Mouse (Mus musculus): Measurements from ENCODE around the gene Sema5a.

Sema5a gene

DNA sequence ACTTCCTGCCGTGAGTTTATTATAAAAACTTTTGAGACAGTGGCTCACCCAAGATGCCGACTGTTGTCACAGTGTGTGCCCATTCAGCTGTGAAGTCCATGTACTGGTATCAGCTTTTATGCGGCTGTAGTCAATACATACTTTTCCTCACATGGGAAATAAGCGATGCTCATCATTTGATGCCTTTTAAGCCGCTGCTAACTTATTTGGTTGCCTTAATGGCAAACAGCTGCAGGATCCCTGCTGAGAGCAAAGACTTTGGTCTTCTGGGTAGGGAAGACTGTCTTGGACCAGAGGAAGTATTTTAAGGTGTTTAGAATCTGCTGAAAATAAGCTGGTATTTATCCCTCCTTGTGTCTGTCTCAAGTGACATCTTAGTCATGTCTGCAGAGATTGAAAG is 2.7 kb downstream of the Sema5a start:
- no peak for DNase-seq (ENCODE audit: low spot score in 2 of 2)

DNA sequence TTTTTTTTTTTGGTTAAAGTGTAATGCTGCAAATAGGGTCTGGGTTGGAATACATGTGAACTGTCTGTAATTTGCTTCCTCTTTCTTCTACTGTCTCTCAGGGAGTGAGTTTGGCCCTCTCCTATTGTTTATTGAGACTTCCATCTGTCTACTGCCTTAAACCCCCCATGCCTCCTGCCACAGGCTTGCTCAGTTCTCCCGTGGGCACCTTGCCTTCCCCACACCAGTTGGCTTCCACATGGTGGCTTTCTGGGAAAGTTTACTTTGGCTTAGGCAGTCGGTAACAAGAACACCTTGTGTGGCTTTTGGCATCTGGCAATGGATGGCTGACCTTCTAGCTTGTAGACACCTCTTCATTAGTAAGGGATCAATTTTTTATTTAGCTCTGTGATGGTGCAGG is 10.2 kb downstream of the Sema5a start:
- no peak for DNase-seq (ENCODE audit: low spot score in 2 of 2)

DNA sequence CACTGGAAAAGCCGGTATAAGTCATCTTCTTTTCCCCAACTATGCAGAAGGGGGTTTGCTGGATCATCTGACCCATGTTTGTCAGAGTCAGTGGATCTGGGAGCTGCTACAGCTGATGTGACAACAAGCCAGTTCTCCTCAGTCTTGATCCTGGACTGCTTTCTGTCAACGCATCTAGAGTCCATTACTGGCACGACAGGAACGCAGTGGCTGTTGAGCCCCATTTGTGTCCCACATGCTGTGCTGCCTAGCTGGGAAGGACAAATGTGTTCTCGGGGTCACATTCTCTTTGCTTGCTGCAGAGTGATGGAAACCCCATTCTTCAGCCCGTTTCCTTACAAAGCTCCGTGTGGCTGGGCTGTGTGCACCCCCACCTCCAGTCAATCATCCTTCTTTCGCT is 12.7 kb downstream of the Sema5a start:
- DNase-seq (ENCODE audit: low spot score in 2 of 2), result no peak

DNA sequence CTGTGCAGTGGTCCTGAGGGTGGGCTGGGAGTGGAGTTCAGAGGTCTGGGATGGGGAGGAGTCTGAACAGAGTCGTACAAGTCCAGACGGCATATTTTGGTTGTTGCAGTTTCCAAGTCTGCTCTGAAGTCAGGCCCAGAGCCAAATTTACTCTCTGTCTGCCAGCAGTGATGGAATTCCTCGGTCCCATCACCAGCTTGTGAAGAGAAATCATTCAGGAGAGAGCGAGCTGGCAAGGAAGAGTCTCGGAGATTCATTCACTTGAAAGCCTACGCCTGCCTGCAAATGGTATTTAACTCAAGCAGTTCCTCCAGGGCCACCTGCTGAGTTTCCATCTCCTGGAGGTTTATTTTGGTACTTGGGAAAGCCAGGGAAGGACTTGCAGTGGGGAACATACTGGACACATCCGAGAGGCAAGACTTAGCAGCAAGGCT is 13.3 kb downstream of the Sema5a start:
- no peak for DNase-seq (ENCODE audit: low spot score in 2 of 2)

DNA sequence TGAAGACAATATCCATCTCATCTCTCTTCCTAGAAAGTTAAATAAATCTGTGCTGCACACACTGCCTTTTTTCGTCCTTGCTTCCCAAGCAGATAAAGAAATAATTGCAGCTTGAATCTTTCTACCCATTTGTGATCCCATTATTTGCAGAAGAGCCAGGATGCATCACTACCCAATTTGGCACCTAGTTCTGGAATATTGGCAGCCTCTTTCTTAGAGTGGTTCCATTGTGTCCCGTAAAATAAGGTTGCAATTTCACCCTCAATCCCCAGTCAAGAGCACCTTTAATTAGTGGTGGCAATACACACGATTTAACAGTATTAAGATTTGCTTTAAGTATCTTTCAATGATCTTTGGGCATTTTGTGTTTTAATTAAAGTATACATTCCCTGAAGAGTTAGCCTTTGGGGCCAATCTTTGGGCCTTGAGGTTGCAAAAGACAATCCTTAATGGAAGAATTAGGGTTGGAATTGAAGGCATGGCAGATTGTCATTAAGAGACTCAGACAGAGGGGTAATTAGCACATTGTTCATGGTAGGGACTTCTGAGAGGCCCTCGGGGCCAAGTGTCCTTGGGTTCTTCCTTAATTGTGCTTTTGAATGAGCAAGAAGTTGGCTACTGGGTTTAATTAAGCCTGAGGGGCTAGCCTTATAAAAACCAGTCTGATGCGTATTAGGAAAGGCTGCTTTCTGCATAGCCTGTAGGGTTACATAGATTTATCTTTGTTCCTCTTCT is 14.9 kb downstream of the Sema5a start:
- DNase-seq (ENCODE audit: low spot score in 2 of 2), result no peak

DNA sequence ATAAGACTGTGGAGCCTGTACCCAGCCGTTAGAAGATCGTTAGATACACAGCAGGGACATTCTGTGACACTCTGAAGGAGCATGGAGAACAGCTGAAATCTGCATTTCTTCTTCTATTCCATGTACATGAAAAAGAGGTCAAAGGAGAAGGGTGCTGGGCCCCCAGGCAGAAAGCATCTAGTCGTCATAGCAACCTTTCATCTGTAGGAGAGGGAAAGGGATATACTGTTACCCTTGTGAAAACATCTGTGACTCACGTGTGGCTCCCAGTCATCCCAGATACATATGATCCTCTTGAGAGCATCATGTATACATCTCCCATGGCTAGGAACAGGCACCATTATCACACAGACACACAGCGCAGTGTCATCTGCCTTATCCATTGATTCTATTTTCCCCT is 16.3 kb downstream of the Sema5a start:
- no peak for DNase-seq (ENCODE audit: low spot score in 2 of 2)

DNA sequence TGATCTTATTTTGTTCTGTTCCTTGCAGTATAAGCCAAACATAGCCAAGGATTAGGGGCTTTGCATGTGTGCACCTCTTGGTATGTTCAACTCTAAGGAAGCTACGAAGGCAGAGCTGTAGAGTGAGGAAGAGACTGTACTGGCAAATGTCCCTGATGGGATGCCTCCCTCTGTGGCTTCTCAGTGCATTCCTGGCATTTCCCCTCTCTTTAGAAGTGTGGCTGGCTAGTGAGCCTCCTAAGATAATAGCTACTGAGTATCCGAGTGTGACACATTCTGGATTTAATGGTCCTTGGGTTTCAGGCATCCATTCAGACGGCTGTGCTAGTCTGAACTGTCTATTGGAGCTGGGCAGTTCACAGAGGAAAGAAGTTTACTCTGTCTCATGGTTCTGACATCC is 19.0 kb downstream of the Sema5a start:
- DNase-seq (ENCODE audit: low spot score in 2 of 2), result no peak

DNA sequence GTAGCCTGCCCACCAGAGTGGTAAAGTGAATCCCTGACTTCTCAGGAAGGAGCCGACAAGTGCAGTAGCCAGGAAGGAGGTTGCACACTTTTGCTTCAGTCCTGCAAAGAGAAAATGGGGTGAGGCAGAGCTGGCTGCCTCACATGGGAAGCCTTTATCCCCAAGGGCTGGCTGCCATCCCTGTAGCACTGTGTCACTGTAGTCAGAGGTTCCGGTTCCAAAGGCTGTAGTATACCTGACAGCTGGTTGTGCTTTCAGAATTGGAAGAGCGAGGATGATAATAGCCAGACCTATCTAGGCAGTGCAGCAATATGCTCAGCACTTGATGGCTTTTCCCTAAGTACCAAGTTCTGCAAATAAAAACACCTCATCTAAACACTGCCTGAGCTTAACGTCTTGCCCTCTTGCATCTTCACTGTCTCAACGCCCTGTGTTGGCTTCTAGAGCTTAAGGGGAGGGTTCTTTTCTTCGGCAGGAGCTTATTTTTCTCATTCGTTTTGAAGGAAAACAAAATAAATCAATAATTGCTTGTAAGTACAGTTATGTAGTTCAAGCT is 20.3 kb downstream of the Sema5a start:
- DNase-seq (ENCODE audit: low spot score in 2 of 2), result no peak

DNA sequence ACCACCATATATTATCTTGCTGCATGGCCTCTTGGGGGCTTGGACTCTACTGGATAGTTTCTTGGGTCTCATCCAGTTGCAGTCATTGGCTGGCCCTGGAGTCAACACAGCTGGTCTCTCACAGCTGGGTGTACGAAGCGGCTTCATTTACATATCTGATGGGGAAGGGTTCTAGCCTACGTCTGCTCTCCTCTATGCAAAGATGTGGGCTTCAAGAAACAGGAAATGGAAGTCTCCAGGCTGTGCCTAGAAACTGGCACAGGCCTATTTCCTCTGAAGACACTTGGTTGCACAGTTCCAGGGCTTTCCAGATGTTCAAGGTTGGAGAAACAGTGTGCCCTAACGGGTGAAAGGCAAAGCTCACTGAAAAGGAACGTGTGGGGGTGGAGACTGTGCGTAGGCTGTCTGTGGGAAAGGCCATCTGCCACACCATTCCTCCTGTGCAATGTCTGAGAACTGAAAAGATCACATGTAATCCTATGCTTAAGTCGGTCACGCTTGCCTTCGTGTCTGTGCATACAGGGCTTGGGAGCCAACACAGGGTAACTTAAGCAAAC is 20.8 kb downstream of the Sema5a start:
- no peak for DNase-seq (ENCODE audit: low spot score in 2 of 2)

DNA sequence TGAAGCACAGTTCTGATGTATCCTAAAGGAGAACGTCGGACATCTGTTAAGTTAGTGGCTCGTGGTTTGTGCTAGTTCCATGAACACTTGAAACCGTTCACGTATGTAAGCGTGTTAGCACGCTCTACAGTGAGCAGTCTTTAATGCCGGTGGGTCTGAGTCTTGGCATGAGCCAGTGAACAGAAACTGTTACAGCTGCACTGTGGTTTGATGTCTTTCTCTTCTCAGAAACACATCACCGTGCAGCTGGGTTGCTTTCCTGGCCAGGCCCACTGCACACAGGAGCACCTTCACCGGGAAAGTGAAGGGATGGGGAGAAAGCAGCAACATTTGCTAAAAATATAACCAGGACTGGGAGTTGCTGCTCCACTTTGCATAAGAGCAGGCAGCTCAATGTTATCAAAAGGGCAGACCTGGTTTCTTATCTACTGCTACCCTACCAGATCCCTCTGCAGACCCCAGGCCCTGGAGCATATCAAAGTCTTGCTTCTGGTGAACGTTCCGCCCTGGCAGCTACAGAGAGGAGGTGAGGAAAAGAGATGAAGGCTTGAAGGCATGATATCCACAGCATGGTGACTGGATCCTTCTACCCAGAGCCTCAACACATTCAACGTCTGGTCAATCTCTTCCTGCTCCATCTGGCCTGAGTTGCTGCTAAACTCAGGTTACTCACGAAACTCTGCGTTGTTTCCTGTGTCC is 21.7 kb downstream of the Sema5a start:
- no peak for DNase-seq (ENCODE audit: low spot score in 2 of 2)

DNA sequence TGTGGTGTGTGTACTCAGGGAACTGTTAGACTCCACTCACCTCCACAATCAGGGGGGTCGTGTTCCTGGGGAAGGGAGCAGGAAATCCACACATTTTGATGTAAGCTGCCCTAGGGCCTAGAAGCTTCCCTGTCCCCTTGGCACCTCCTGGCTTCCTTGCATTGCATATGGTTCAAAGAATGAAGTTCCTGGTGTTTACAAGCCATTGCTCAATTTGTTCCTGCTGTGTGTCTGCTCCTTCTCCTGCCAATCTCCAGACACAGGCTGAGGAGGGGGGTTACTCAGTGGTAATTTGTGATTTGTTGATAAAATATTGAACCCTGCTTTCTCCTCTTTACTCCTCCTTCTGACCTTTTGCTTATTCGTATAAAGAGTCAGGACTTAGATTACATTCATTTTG is 25.5 kb downstream of the Sema5a start:
- DNase-seq (ENCODE audit: low spot score in 2 of 2), result no peak

DNA sequence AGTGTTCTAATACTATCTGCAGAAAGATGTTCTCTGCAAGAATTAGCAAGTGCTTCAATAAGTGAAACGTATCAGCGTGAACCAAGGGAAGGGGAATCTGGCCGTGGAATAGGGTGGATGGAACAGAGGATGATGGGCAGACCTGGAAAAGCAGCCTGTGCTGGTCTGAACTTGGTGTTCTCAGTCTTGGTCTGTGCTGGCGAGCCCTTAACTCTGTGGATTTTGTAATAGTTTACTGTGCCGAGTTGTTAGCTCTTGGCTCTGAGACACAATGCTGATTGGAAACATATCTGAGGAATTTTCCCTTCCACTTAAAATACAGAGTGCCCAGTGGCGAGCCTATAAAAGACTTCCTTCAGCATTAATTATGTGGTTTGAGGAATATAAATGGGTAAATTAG is 29.3 kb downstream of the Sema5a start:
- DNase-seq (ENCODE audit: low spot score in 2 of 2), result no peak

DNA sequence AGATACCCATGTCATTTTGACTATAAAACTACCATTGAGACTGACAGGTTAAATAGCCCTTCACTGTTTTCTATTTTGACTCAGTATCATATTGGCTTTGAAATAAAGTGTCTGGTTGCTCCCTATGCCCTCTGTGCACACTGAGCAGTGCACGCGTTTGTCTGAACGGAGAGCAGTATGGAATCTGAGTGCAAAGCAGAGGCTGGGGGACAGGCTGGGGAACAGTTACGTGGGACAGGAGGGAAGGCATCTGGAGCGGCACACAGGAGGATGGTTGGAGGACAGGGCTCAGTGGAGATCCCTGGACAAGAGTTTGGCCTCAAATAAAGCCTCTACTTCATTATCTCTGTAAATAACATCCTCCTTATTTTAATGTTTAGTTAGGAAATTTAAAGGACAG is 30.4 kb downstream of the Sema5a start:
- no peak for DNase-seq (ENCODE audit: low spot score in 2 of 2)

DNA sequence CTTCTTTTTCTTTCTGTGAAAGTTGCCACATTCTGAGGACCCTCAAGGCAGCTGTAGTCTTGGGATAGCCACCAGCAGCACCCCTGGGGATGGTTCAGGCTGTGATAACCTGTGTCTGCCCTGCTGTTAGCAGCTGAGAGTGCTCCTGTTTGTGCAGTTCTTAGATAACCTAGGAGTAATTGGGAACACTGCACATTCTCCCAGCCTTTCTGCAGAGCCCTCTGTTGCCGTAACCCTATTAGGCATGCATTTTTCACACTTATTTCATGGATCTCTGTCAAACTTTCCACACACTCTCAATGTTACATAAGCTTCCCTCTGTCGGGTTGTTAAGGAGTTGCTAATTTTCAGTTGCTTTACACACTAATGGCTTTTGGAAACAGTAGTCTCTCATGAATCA is 34.0 kb downstream of the Sema5a start:
- DNase-seq (ENCODE audit: low spot score in 2 of 2), result no peak

DNA sequence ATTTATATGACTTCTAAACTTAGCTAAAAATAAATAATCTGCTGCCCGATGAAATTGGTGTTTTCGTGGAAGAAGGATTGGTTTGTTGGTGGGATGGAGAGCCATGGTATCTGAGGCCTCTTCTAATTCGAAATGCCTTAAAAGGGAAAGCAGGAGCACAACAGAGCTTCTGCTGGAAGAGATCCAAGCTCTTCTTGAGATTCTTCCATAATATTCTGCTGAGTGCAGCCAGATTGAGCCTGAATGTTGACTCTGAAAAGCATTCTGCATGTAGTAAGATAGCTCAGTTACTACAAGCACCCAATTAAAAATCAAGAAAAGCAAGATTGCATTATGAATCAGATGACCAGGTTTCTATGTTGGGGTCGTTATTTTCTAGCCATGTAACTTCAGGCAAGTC is 36.8 kb downstream of the Sema5a start:
- DNase-seq (ENCODE audit: low spot score in 2 of 2), result no peak

DNA sequence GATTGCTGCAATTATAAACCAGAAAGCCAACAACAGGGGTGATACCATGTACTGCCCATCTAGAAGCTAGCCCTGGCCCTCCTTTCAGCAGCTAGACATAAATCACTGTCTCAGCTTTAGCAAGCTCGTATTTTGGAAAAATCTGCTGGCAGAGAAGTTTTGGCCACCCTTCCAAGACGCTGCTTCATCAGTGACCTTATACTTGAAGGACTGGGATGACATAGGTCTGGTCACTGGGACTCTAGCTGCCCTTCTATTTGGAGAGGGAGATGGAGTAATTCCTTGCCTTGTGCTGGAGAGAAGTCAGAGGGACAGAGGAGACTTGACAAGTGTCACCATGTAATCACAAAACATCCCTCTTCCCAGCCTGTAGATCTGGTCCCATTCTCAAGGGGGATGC is 40.1 kb downstream of the Sema5a start:
- no peak for DNase-seq (ENCODE audit: low spot score in 2 of 2)

DNA sequence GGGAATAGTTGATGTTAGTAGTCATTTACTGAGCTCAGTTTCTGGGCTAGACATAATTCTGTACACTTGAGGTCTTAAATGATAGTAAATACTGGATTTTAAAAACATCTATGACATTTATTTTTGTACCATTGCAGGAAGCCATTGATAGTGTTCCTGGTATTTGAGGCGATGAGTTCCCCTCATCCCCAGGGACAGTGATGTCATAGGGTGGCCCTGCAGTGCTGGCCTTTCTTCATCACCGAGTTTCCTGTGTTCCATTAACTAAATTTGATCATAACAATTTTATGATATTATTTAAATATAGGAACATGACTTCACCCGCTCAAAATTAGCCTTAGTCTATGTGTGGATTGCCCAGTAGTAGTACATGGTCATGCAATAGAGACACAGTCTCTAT is 41.7 kb downstream of the Sema5a start:
- DNase-seq (ENCODE audit: low spot score in 2 of 2), result no peak

DNA sequence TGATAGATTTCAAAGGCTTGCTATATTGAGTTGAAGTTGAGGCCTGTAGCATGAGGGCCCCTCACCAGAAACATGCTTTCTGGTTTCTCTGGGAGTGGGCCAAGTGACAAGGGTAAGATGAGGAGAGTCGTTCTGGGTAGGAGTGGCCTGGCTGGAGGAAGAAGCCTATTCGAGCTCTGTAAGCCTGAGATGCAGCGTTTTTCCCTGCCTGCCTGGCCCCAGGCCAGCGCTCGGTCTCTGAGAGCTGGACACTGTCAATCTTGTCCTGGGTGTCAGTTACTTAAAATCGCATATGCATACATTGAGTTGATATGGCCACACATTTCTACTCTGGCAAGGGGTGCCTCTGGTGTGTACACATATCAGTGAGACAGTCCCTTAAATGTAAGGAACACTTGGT is 43.9 kb downstream of the Sema5a start:
- no peak for DNase-seq (ENCODE audit: low spot score in 2 of 2)

DNA sequence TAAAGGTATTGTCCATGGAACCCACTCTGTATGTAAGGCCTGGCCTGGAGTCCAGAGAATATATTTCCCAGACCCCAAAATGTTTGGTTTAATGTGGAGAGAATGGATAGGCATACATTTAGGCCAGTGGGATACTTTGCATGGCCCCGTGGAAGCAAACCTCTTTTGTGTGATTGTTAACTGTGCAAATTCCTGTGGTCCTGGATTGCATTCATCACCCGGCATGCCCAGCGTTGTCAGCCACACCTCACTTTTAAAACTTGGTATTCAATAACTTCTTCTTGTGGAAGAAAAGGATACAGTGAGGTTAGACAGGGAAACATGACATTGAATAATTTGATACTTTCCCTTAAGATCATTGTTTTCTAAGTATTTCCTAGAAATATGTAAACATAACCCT is 46.4 kb downstream of the Sema5a start:
- DNase-seq (ENCODE audit: low spot score in 2 of 2), result no peak

DNA sequence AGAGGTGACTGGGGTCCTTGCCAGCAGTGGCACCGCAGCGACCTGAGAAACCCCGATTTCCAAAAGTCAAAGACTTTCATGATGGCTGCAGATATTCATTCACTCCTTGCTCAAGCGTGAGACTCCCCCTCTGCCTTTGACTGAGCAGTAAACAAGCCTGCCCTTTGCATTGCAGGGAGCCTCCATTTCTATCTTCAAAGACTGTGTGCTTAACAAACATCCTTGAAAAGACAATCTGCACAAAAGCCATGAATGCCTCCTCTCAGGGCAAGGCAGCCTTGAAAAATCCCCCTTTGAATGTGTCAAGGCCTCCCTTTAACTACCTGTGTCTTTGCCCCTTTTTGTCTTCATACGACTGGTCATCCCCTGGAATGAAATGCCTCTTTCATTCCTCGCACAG is 51.9 kb downstream of the Sema5a start:
- DNase-seq (ENCODE audit: low spot score in 2 of 2), result no peak

DNA sequence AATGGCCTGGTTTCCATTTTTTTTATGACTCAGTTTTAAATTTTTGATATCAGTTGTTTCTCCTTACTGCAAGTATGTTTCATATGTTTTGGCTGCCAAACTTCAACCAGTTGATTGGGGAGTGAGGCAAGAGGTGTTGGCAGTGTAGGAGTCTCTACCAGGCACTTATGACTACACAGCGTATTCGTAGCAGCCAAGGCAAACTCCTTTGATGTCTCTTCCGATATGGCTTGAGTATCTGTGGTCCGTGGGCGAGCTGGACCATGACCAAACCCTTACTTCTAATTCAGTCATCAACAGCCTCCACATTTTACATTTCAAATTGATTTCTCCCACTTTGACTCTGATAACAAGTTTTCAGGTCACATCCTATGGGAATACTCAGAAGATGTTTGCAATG is 52.7 kb downstream of the Sema5a start:
- no peak for DNase-seq (ENCODE audit: low spot score in 2 of 2)

DNA sequence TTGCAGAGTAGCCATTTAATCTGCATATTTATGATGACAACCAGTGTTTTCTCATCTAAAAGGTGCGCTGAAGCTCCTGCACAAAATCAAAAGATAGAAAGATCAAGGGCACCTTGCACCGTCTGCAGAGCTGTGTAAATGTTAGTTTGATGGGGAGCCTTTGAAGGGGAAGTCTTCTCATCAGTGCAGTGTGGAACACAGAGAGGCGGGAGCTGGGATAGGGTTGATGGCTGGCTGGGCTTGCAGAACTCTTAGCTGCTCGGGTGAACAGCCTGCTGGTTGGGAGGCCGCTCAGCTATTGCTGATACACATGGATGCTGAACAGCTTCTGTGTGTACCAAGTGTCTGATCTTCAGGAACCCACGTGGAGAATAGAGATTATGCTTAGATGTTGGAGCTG is 53.9 kb downstream of the Sema5a start:
- DNase-seq (ENCODE audit: low spot score in 2 of 2), result no peak

DNA sequence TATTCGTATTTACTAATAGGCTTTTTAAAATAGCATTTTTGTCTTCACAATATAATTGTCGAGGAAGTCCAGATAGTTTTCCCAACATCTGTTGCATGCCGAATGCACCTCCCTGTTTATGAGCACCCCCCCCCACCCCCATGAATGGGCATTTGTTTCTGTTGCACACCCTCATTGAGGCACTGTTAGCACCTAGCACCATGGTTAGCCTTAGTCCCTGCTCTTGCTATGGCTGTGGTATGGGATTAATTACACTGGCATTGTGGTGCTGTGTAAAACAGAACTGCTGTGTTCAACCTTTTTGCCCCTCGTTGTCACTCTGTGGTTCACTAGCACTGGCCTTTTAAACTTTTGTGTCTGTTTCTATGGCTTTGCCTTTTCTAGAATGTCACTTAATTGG is 56.4 kb downstream of the Sema5a start:
- no peak for DNase-seq (ENCODE audit: low spot score in 2 of 2)

Measured in urinary bladder, adult 18-20 months (tissue).